Mouse (Mus musculus) heart, postnatal 0 days (tissue): Measurements from ENCODE around the gene Mpp2. TPM values are rescaled to one million over a fixed set of nuclear protein-coding genes. Genes with fewer than 3 reads are reported as not detected.
A peak's percentile ranks its signal among the peaks of the same experiment; 100 is the strongest.

Experiments used
- ATAC-seq: fragments of 200-750 bp; cut with Nextera tagmentation; 2 replicates; pipeline ENCODE4 v1.8.0; 2017; ENCODE audit warnings: low read depth, moderate number of reproducible peaks, moderate library complexity; ENCODE audit not compliant: insufficient read depth
- DNase-seq: peaks from one replicate; pipeline ENCODE4 v3.0.0-alpha.2; 2016; ENCODE audit warnings: low spot score
- H3K27ac ChIP-seq: fragments of 300-500 bp; sonication (generic); 2 replicates; pipeline ENCODE4 v1.5.1; 2014; ENCODE audit warnings: low read depth, mild to moderate bottlenecking
- H3K27me3 ChIP-seq: fragments of 300-500 bp; sonication (generic); 2 replicates; pipeline ENCODE4 v1.6.1; 2014; ENCODE audit warnings: low read length, mixed read lengths; ENCODE audit not compliant: control insufficient read depth, insufficient read depth
- H3K36me3 ChIP-seq: fragments of 300-500 bp; sonication (generic); replicated peaks from 2 replicates; pipeline ENCODE4 v1.6.1; 2014; ENCODE audit warnings: low read length, mixed read lengths; ENCODE audit not compliant: control insufficient read depth, insufficient read depth
- H3K4me1 ChIP-seq: fragments of 300-500 bp; sonication (generic); 2 replicates; pipeline ENCODE4 v1.6.1; 2014; ENCODE audit warnings: antibody characterized with exemption; ENCODE audit not compliant: control insufficient read depth, insufficient read depth
- H3K4me2 ChIP-seq: fragments of 300-500 bp; sonication (generic); 2 replicates; pipeline ENCODE4 v1.6.1; 2014; ENCODE audit warnings: low read depth, mild to moderate bottlenecking, low read length, moderate library complexity
- H3K4me3 ChIP-seq: fragments of 300-500 bp; sonication (generic); 2 replicates; pipeline ENCODE4 v1.5.1; 2014; ENCODE audit warnings: low read depth, low read length
- H3K9ac ChIP-seq: fragments of 300-500 bp; sonication (generic); replicated peaks from 2 replicates; pipeline ENCODE4 v1.6.1; 2014; ENCODE audit warnings: low read depth, low read length, mixed read lengths
- H3K9me3 ChIP-seq: fragments of 300-500 bp; sonication (generic); replicated peaks from 2 replicates; pipeline ENCODE4 v1.6.1; 2016; ENCODE audit warnings: low read length; ENCODE audit not compliant: control insufficient read depth
- CTCF ChIP-seq: IDR thresholded peaks from 2 replicates; pipeline ENCODE4 v1.5.1; 2016; ENCODE audit warnings: antibody characterized with exemption, control low read depth, low read depth
- EP300 ChIP-seq: IDR thresholded peaks from 2 replicates; pipeline ENCODE4 v1.6.1; 2016; ENCODE audit warnings: antibody characterized with exemption, low read depth
- whole genome bisulfite sequencing: fragments of 180-500 bp; shearing (Covaris S2); extraction: QIAGEN DNeasy Blood & Tissue Kit; methylation state at CpG from one replicate; pipeline ENCODE4 v1.1.7; 2014; 5-methylcytosine and 5-hydroxymethylcytosine counted together
- polyA plus RNA-seq: library from polyadenylated mRNA; unstranded; fragments of >200 nt; fragmentation: Nextera tagmentation; extraction: Ambion mirVana; gene quantifications from 2 replicates; pipeline ENCODE4 v1.2.1, GENCODE M21; 2015
- total RNA-seq: library from RNA; depleted of rRNA; stranded (reverse); fragments of >200 nt; gene quantifications from 2 replicates; pipeline ENCODE4 v1.2.3, GENCODE M21; 2014; ENCODE audit warnings: low replicate concordance

The Mpp2 gene
- total and polyA plus RNA-seq, 2 experiments from 2014 or later, result 2.1 to 12.1 TPM

GRCm38 (mm10) chr11:102096887-102097391, 8.6 kb upstream of the Mpp2 start:
- Histone ChIP-seq H3K27ac (no peak overlapping the region), H3K36me3 (no peaks in the 10 kb centered on the region), H3K9ac (no peak overlapping the region), H3K9me3 (no peaks in the 10 kb centered on the region), H3K4me3 (peak overlapping the region; percentile 4), H3K4me2 (peak overlapping the region; percentile 47), H3K27me3 (peaks cover 15% of the 10 kb centered on the region; the same call in 1 of the 2 replicates), H3K4me1 (peaks cover 8% of the 10 kb centered on the region)
- peak; percentile 79 for DNase-seq
- TF ChIP-seq EP300 (no peak), CTCF (peak; percentile 63)
- peak; percentile 89 for ATAC-seq
- 2% methylated on average over 18 of the region's 18 CpGs for WGBS

DNA sequence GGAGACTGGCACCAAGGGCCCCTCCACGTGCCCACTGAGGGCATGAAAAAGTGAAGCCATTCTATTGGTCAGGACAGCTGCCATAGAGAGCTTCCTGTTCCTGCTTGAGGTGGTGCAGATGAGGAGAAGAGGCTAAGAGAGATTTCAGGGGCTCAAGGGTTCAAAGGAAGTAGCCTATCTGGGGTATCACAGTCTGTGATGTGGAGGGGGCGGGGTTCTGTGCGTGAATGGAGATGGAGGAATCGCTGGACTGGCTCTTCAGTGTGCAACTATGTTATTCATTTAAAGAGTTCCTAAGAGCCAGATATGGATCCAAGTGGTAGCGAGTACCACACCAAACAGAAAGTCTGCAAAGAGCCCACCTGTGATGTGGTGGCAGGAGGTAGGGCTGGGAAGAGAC, 8.1 kb upstream of the Mpp2 start:
- DNase-seq, result no peak
- 0 out of 2 replicates have a peak, but pooled peaks cover 10% of the 10 kb centered on the region for H3K27me3 ChIP-seq
- H3K9ac ChIP-seq, result no peak overlapping the region
- H3K4me3 ChIP-seq, result no peak overlapping the region
- H3K4me2 ChIP-seq, result peak overlapping the region; percentile 47
- WGBS, result 60% methylated on average over 5 of the region's 5 CpGs
- H3K27ac ChIP-seq, result no peak overlapping the region
- H3K9me3 ChIP-seq, result no peaks in the 10 kb centered on the region
- no peaks in the 10 kb centered on the region for H3K36me3 ChIP-seq
- TF ChIP-seq EP300, result no peak
- no peak for TF ChIP-seq CTCF
- peaks cover 8% of the 10 kb centered on the region for H3K4me1 ChIP-seq
- no peak; the same call in 1 of the 2 replicates for ATAC-seq

DNA sequence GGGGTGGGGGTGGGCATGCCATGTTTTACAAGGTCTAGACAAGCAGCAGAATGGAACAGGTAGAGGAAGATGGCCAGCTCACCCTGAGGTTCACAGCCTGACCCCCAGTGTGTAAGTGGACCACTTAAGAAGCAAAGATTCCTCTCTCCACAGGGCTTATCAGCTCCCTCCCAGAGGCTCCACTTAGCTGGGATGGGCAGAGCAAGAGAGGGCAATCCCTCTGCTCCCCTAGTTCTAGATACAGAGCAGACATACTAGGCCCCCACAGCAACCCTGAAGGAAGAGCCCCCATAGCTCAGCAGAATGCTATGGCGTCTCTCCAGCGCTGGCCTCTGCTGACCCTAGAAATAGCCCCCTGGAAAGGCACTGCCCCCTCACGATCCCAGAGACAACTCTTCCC, 7.4 kb upstream of the Mpp2 start:
- H3K4me2 ChIP-seq, result no peak overlapping the region
- H3K4me1 ChIP-seq, result peaks cover 8% of the 10 kb centered on the region
- H3K27ac ChIP-seq, result no peak overlapping the region
- H3K27me3 ChIP-seq, result 0 out of 2 replicates have a peak, but pooled peaks cover 3% of the 10 kb centered on the region
- H3K4me3 ChIP-seq, result no peak overlapping the region
- no peaks in the 10 kb centered on the region for H3K9me3 ChIP-seq
- H3K36me3 ChIP-seq, result no peaks in the 10 kb centered on the region
- TF ChIP-seq EP300, result no peak
- TF ChIP-seq CTCF, result no peak
- DNase-seq, result no peak
- 55% methylated on average over 3 of the region's 3 CpGs for WGBS
- no peak for ATAC-seq
- no peak overlapping the region for H3K9ac ChIP-seq

DNA sequence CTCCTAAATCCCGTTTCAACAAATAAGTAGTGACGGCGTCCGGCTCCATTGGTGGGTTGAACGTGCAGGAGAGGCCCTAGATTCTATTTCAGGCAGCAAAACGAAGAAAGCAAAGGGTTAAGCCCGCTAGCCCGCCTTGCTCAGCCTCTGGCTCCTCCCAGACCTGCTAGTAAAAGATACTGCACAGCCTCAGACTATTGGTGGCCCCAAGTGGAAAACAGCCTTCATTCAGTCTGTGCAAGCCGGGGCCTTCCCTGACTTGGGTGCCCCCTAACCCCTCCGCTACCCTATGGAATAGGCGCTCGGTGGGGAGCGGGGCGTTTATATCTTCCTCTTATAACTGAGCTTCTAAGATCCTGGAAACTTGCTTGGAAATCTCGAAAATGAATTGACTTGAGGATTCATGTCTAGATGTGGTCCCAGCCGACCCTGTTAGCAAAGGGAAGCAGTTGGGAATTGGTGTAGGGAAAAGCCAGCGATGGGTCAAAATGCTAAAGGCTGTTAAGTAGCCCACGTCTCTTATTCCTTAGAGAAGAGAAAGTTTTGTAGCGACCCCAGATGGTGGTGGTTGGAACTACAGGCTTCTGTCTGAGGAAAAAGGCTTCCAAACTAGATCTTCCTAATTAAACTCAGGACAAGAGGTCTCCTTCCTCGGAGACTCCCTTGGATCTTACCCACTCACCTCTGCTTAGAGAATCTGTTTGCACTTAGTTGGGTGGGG, 933 bp upstream of the Mpp2 start:
- Histone ChIP-seq H3K4me1 (no peaks in the 10 kb centered on the region), H3K27me3 (no peaks in the 10 kb centered on the region), H3K4me2 (peak overlapping the region; percentile 86), H3K27ac (peak overlapping the region; percentile 52), H3K36me3 (no peaks in the 10 kb centered on the region), H3K4me3 (peak overlapping the region; percentile 65), H3K9me3 (no peaks in the 10 kb centered on the region), H3K9ac (peak overlapping the region; percentile 39; the same call in 1 of the 2 replicates)
- WGBS, result under 1% methylated on average over 20 of the region's 20 CpGs
- peak; percentile 45 for ATAC-seq
- peak; percentile 79 for DNase-seq
- peak; percentile 53 for TF ChIP-seq CTCF
- TF ChIP-seq EP300, result no peak

DNA sequence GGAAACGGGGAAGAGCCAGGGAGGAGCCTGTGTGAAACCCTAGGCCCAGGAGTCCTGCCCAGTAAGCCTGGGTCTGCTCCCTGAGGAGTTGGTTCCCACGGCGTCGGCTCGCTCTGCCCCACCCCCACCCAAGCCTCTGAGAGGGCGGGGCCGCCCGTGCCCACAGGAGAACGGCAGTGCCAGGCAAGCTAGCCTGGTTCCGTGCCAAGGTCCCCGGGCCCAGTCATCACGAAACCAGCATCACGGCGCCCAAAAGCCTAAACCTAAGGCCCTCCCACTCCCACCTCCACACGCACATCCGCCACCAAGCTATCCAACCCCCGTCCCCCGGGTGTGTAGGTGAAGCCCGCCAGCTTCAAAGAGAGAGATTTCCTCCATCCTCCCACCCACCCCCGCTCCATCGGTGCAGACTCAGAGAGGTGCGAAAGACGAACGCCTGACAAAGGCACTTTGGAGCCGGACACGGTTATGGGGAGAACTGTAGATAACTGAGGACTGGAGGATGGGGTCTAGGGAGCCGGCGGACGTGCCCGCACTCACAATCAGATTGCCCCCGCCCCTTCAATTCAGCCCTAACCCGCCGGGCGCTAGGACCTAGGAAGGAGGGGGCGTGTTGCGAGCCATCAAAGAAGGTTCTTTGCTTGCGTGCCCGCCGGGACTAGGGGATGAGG, 1.1 kb downstream of the Mpp2 start:
- DNase-seq, result peak; percentile 76
- H3K9me3 ChIP-seq, result no peaks in the 10 kb centered on the region
- no peaks in the 10 kb centered on the region for H3K27me3 ChIP-seq
- peaks cover 6% of the 10 kb centered on the region for H3K4me1 ChIP-seq
- H3K27ac ChIP-seq, result peak overlapping the region; percentile 43
- peak; percentile 61 for ATAC-seq
- TF ChIP-seq EP300 (no peak), CTCF (no peak)
- H3K9ac ChIP-seq, result peak overlapping the region; percentile 39
- peak overlapping the region; percentile 86 for H3K4me2 ChIP-seq
- H3K4me3 ChIP-seq, result peak overlapping the region; percentile 65
- no peaks in the 10 kb centered on the region for H3K36me3 ChIP-seq
- WGBS, result under 1% methylated on average over 39 of the region's 39 CpGs
